Comparison of ENCODE assay signal across 10 mouse cellular contexts in the genomic region with DNA sequence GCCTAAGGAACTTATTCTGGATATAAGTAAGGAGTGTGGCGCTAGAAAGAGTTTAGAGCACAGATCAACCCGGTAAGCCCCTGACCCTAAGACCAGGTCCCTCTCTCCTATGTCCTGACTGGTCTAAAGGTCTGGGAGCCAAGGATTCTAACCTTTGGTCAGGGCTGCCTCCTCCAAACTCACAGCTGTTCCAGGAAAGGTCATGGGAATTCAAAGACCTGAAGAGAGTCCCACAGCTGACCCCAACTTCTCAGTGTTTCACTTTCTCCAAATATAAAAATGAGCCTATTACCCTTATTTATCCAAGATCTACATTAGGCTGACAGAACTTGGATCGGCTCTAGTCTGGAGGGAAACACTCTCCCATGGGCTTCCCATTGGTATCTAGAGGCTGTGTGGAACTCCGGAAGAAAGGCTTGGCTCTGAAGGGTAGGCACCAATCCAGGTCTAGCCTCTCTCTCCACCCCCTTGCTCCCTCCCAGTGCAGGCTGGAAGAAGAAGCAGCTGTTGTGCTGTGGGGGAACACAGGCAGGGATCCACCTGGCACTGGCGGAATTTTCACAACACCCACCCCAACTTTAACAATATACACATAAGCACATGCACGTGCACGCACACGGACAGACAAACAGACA. TPM values are rescaled to one million over a fixed set of nuclear protein-coding genes. Genes with fewer than 3 reads are reported as not detected.
DNase-seq lines count a peak whose midpoint lies in the region; TF ChIP-seq lines count a peak whose summit lies in the region.
"Had no signal": no experiment of that assay in that cellular context is flagged by ENCODE, and none has a peak within 500 bp of the region (broad histone marks: within the 10 kb centered on the region; RNA-seq: fewer than 3 reads in every experiment).

No protein-coding gene starts in this region.

- intact Hi-C loops in heart, adult 2 months (cut with DNase I), result no loop called here

- no peaks in the 10 kb centered on the region for H3K27me3 ChIP-seq in heart, adult 2 months (ENCODE audit: control insufficient read depth, insufficient read depth, low read length)
- H3K27me3 ChIP-seq in hindbrain, embryonic 10.5 days (ENCODE audit: insufficient read depth, poor library complexity, severe bottlenecking), result no peaks in the 10 kb centered on the region; the same call in 1 of the 2 replicates

- H3K9me3 ChIP-seq in hindbrain, embryonic 10.5 days, result no peaks in the 10 kb centered on the region

- peak; percentile 66 for DNase-seq in cerebellum, postnatal 10 days
- DNase-seq in cerebellum, postnatal 4 days (ENCODE audit: low spot score in 2 of 2), result no peak
- DNase-seq in NIH3T3 (ENCODE audit: low read depth), result peak; percentile 44
- peak; percentile 76 to 85 for DNase-seq in heart, adult 2 months
- DNase-seq in kidney, postnatal 36 days, result peak; percentile 73 to 77
- DNase-seq in lung, postnatal 25 days (ENCODE audit: low spot score), result peak; percentile 69
- no peak for DNase-seq in spleen, adult 18-20 months
- DNase-seq in hindbrain, embryonic 10.5 days (ENCODE audit: low spot score), result no peak

- WGBS in heart, adult 2 months, result 59% methylated on average over 8 of the region's 8 CpGs
- 85% methylated on average over 8 of the region's 8 CpGs for WGBS in hindbrain, embryonic 10.5 days

- peak overlapping the region; percentile 74 for H3K27ac ChIP-seq in heart, adult 2 months
- no peak overlapping the region for H3K27ac ChIP-seq in hindbrain, embryonic 10.5 days
- H3K27ac ChIP-seq: liver, embryonic 14.5 days had no signal

- H3K9ac ChIP-seq in heart, adult 2 months (ENCODE audit: low read depth, low read length), result peak overlapping the region; percentile 42; the same call in 1 of the 2 replicates
- H3K9ac ChIP-seq: liver, embryonic 14.5 days had no signal

- peak; percentile 54; the same call in 1 of the 2 replicates for TF ChIP-seq EP300 in heart, adult 2 months (IDR thresholded peaks at IDR 0.05; ENCODE audit: insufficient read depth, low read depth, low read length)

- TF ChIP-seq POLR2A in heart, adult 2 months (IDR thresholded peaks at IDR 0.05; ENCODE audit: insufficient read depth, low read depth, low read length), result peak; percentile 70

- H3K36me3 ChIP-seq in heart, adult 2 months (ENCODE audit: control insufficient read depth, insufficient read depth, low read length), result no peaks in the 10 kb centered on the region
- H3K36me3 ChIP-seq in hindbrain, embryonic 10.5 days, result no peaks in the 10 kb centered on the region

- TF ChIP-seq CTCF in heart, adult 2 months (IDR thresholded peaks at IDR 0.05), result no peak

- H3K4me1 ChIP-seq in heart, adult 2 months (ENCODE audit: control insufficient read depth, insufficient read depth, low read length), result peaks cover 7% of the 10 kb centered on the region
- H3K4me1 ChIP-seq in hindbrain, embryonic 10.5 days (replicated peaks), result no peaks in the 10 kb centered on the region; the same call in 1 of the 2 replicates

- H3K79me2 ChIP-seq in heart, adult 2 months (replicated peaks; ENCODE audit: control insufficient read depth, insufficient read depth, low read length), result no peaks in the 10 kb centered on the region

- H3K4me3 ChIP-seq in heart, adult 2 months, result 0 out of 2 replicates have a peak overlapping the region, but pooled peaks have one; percentile 8
- no peak overlapping the region for H3K4me3 ChIP-seq in hindbrain, embryonic 10.5 days

RNA-seq across cellular contexts. Expression of gene Rnase13, which starts 6.9 kb away (rescaled TPM):
- not detected for total RNA-seq in heart, adult 2 months (2021)
- not detected in 2 replicates for polyA plus RNA-seq in heart, adult 2 months (2012; rRNA removed)
- polyA plus RNA-seq in hindbrain, embryonic 10.5 days (2016; fragmentation: Nextera tagmentation; extraction: Ambion mirVana), result not detected in 2 replicates
- total RNA-seq: common myeloid progenitor, adult 5-6 weeks had no signal
- polyA plus RNA-seq: liver, embryonic 14.5 days had no signal

RNA-seq across cellular contexts. Expression of gene Tppp2, which starts 11.2 kb away (rescaled TPM):
- not detected for total RNA-seq in heart, adult 2 months (2021)
- 0.16 and 0.32 TPM in 2 replicates for polyA plus RNA-seq in heart, adult 2 months (2012; rRNA removed)
- not detected in 2 replicates for polyA plus RNA-seq in hindbrain, embryonic 10.5 days (2016; fragmentation: Nextera tagmentation; extraction: Ambion mirVana)
- total RNA-seq: common myeloid progenitor, adult 5-6 weeks had no signal
- polyA plus RNA-seq: liver, embryonic 14.5 days had no signal

RNA-seq across cellular contexts. Expression of gene Ndrg2, which starts 15.5 kb away (rescaled TPM):
- total RNA-seq in heart, adult 2 months (2021), result 1,000 to 10,000 TPM; 1,274 to 1,571 TPM
- 2,120 and 2,574 TPM in 2 replicates for polyA plus RNA-seq in heart, adult 2 months (2012; rRNA removed)
- 10.0 and 16.1 TPM in 2 replicates for polyA plus RNA-seq in hindbrain, embryonic 10.5 days (2016; fragmentation: Nextera tagmentation; extraction: Ambion mirVana)

RNA-seq across cellular contexts. Expression of gene Slc39a2, which starts 36.7 kb away (rescaled TPM):
- under 1 TPM; 0.16 to 0.25 TPM for total RNA-seq in heart, adult 2 months (2021)
- 0.53 and 1.7 TPM in 2 replicates for polyA plus RNA-seq in heart, adult 2 months (2012; rRNA removed)
- polyA plus RNA-seq in hindbrain, embryonic 10.5 days (2016; fragmentation: Nextera tagmentation; extraction: Ambion mirVana), result 0.46 and 0.99 TPM in 2 replicates
- total RNA-seq: common myeloid progenitor, adult 5-6 weeks had no signal

RNA-seq across cellular contexts. Expression of gene Mettl17, which starts 44.8 kb away (rescaled TPM):
- 10 to 100 TPM; 20.1 to 20.7 TPM for total RNA-seq in heart, adult 2 months (2021)
- 21.1 and 24.8 TPM in 2 replicates for polyA plus RNA-seq in heart, adult 2 months (2012; rRNA removed)
- polyA plus RNA-seq in hindbrain, embryonic 10.5 days (2016; fragmentation: Nextera tagmentation; extraction: Ambion mirVana), result 42.6 and 48.1 TPM in 2 replicates

Comparison
In these comparisons a context has a peak if more than half of its experiments do, and no peak if none do; other contexts are left out.
1. DNase-seq: peak in cerebellum, postnatal 10 days (2 of 2), NIH3T3 (single experiment), heart, adult 2 months (2 of 2), kidney, postnatal 36 days (2 of 2) and lung, postnatal 25 days (single experiment); none in cerebellum, postnatal 4 days (0 of 2), spleen, adult 18-20 months (0 of 2) and hindbrain, embryonic 10.5 days (single experiment).
2. RNA of gene Ndrg2, which starts 15.5 kb away (polyA plus RNA-seq): 2,120 to 2,574 TPM in heart, adult 2 months; 10.0 to 16.1 TPM in hindbrain, embryonic 10.5 days; every median in the first group is over 100 times any median in the second.